Mouse (Mus musculus) T-helper 17 cell (primary cell): ENCODE measurements around the gene Naa20.

Experiments
- in situ Hi-C, 2 experiments: fragments of 300-600 bp; cut with MboI, MseI; formaldehyde crosslinking; loops; 1 replicate in 1 of 2; 2 replicates in 1 of 2; pipeline ENCODE4 v1.15.1; 2025; ENCODE audit warnings: high pct_unique_total_duplicates in 2 of 2

The Naa20 gene

DNA sequence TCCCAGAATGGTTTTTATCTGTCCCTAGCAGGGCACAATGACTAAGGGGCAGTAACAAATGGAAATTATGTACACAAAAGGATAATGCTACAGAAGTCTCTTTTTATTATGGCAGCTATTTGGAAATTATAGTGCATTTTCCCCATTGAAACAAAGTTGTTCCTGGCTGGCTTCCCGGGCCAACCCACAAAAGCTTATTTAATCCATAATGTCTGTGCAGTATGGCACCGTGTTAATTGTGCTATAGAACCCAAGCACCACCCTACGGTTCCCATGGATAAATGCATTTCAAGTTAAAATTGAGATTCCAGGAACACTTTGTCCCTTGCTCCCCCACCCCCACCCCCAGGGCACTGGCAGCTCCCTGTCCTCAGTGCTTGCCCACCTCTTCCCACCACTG is 42.4 kb downstream of the Naa20 start:
- in situ Hi-C loops = no loop called here

DNA sequence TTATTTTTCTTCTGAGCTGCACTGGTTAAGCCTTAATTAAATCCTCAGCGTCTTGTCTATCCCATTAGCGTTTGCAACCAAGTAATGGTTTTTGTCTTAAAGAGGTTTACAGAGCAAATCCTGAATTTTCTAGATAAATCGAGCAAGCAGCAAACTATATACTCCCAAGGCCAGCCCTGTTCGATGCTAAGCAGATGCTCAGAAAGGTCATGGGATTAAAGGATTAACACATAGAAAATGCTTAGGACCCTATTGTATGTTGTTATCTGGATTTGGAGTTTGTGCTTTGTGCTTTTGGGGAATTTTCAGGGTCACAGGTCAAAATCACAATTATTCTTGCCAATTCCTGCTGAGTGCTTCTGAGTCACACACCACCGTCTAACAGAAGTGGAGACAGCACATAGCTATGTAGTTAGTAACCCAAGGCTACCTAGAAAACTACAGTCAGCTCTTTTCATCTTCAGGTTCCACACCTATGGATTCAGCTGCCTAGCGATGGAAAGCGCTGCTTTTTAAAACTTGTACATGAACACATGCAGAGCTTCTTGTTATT is 46.6 kb downstream of the Naa20 start:
- in situ Hi-C loops = no loop called here

DNA sequence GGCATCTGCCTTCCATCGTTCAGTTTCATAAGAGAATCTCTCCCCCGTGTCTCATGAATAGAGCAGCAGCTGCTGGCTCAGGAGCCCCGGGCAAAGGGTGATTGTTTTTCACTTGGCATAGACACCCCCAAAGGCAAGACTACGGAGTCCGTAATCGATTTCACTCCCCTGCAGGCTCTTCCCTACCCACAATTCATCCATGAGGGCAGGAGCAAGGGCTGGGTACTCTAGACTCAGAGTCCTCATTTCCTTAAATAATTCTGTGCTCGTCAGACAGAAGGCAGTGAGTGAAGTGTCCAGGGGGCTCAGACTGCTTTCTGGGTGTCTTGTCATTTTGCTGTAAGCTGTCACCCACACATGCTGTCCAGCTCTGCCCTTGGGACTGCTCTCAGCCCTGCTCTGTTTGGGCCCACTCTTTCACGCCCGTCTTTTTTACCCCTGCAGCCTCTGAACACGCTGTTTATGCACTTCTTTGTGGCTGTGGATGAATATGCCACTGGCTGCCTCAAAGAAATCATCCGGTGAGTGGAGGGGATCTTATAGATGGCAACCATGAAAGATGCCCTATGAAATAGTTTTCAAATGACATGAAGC is 47.7 kb downstream of the Naa20 start:
- in situ Hi-C loops = loop anchor here (5.0 to 10.0 kb wide), 3 partner anchors 242 to 478 kb away; no protein-coding TSS in a partner anchor

DNA sequence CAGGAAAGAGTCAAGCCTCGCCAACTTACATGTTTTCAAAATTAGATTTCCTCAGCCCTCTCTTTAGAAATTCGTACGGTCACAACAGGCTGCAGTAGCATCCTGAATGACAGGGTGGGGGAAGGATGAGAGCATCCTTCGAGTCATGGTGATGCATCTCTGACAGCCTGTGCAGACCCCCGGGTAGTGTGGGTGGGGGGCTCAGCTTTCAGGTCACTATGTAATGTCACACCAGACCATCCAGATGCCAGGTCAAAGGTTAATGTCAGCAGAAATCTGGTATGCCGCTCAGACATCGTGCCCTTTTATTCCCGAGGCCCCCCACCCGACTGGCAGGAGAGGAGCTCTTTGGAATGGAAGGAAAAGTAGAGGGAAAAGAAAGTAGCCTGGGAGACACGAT is 48.3 kb downstream of the Naa20 start:
- in situ Hi-C loops = loop anchor here (5.0 to 10.0 kb wide), 3 partner anchors 243 to 477 kb away; no protein-coding TSS in a partner anchor

DNA sequence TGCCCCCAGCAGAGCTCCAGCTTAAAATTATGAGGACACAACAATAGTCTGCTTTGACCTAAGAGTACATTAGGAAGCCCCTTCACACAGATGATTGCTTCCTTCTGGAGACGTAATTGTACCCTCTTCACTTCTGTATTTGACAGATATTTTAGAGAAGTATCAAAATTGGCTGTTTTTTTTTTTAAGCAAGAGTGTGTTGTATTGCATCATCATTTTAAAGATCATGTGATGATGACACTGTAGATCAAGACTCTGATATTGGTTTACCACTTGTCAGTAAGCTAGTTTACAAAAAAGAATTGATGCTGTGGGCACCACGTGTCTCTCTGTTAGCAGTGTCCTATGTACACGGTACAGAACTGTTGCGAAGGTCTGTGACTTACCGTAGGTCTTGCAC is 50.8 kb downstream of the Naa20 start:
- in situ Hi-C loops = loop anchor here (5.0 to 10.0 kb wide), 3 partner anchors 245 to 475 kb away; no protein-coding TSS in a partner anchor

DNA sequence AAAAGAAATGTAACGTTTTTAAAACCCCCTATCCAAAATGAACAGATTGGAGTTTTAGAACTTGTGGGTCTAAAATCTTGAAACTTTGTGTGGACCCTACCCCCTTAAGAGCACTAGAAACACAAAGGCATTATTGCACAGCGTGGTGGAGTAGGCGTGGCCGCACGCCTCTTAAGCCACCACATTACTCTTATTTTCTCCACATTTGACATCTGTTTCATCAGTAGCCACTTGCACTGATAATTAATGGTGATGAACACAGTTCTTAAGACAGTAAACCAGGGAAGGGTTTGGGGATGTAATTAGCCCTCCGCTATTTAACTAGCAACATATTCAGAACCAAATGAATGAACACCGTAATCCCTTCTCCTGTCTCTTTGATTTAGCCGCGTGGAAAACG is 53.9 kb downstream of the Naa20 start:
- in situ Hi-C loops = loop anchor here in 1 of 2 experiments (10.0 kb wide), 1 partner anchor 259 kb away; no protein-coding TSS in a partner anchor

DNA sequence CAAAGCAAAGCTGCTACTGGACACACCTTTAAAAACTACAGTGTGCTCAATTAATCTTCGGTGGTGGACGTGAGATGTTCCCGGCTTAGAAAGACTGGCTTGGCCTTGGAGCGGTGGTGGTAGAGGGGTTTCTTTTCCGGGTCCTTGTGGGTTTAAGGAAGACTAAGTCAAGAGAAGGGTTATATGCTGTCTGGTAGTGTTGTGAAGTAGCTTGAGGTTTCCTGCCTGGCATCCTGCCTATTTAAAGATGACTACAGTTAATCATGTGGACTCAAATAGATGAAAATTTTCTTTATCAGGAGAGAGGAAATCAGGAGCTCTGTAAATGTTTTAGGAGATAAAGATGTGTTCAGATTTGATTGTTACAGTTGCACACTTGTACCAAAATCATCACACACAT is 54.4 kb downstream of the Naa20 start:
- in situ Hi-C loops = loop anchor here in 1 of 2 experiments (10.0 kb wide), 1 partner anchor 258 kb away; no protein-coding TSS in a partner anchor

DNA sequence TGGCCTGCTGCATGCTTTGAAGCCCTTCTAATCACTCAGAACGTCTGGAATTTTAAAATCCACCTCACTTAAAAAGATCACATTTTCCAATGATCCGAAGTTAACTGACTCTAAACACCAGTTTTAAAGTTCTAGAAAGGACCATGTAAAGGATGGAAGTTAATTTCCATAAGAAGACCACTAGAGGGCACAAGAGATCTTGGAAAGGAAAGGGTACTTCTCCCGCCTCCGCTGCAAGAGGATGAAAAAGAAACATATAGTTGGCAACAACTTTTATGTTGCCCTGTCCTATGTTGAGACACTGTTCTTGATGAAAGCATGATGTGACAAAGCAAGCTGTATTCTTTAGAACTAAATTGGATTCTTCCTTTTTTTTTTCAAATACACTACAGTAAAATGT is 55.6 kb downstream of the Naa20 start:
- in situ Hi-C loops = loop anchor here in 1 of 2 experiments (10.0 kb wide), 1 partner anchor 257 kb away; no protein-coding TSS in a partner anchor

DNA sequence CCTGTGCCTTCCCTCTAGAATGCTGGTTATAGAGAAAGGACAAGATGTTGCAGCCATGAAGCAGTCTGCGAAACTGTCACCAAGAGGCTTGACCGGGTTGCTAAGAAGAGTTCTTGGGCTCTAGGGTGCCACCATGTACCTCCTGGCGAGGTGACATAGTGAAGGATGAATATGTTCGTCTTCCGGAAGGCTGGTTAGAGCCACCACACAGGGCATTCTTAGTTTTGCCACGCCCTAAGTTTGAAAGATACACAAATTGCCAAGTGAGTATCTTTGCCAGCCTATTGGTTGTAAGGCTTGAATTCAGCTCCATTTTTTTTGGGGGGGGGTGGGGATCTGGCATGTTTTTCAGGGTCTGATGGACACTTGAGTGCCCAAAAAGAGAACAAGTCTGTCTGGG is 56.2 kb downstream of the Naa20 start:
- in situ Hi-C loops = loop anchor here in 1 of 2 experiments (10.0 kb wide), 1 partner anchor 257 kb away; no protein-coding TSS in a partner anchor

DNA sequence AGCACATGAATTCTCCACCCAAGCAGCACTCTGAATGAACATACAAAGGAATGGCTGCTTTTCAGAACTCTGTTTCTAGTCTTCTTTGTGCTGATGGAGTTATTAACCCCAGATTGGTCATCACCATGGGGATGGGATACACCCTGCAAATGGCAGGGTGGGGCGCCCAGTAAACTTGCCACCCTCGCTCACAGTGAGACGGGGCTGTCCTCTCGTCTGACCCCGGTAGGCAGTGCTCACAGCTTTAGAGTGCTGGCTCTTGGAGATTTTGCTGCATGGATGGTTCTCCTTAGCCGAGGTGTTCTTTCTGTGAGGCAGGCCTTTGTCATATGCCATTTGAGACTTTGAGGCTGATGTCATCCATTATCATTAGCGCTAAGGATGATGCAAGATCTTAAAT is 56.7 kb downstream of the Naa20 start:
- in situ Hi-C loops = loop anchor here in 1 of 2 experiments (10.0 kb wide), 1 partner anchor 256 kb away; no protein-coding TSS in a partner anchor

DNA sequence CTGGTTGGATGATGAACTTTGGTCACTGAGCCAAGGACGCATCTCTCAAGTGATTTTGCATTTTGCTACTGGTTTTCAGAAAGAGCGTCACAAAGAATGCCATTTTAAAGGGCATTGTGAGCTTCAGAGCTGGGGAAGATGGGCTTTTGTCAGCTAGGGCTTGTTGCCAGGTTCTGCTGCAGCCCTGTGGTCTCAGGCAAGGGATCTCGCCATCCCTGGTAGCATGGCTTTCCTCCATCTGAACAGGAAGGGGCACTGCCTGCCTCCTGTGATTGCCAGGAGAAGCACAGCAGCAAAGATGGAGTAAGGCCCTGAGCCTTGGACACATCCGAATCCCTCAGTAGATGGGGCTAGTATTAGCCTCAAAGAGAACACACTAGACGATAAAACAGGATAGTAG is 60.0 kb downstream of the Naa20 start:
- in situ Hi-C loops = loop anchor here in 1 of 2 experiments (5.0 kb wide), 1 partner anchor 450 kb away; no protein-coding TSS in a partner anchor
